Mouse (Mus musculus): ENCODE measurements around the gene Smu1. TPM values are rescaled to one million over a fixed set of nuclear protein-coding genes. Genes with fewer than 3 reads are reported as not detected.

The Smu1 gene
- total RNA-seq, 2 experiments from 2014 or later, result 28.1 to 31.6 TPM

Small RNAs within 50 kb of the gene (microRNA-seq; reads per million reads assigned to microRNA genes)
- gene Mir207, result 0.27 to 0.48 reads per million in 2 experiments

Other genes with a start within 250 kb of the Smu1 start
- gene Aptx, start 54.7 kb downstream of the Smu1 start, total RNA-seq (2021), result 10 to 100 TPM; 14.4 to 15.3 TPM
- 100 to 1,000 TPM in 1 of 2 experiments, 10 to 100 TPM in 1; 79.5 to 110 TPM for gene Dnaja1, start 35.8 kb downstream of the Smu1 start, total RNA-seq (2021)
- gene B4galt1, start 96.1 kb upstream of the Smu1 start, total RNA-seq (2021), result 10 to 100 TPM; 65.7 to 70.3 TPM
- gene Spink4, start 162.1 kb upstream of the Smu1 start, total RNA-seq (2021), result under 1 TPM in 1 of 2 experiments, not detected in 1; 0.90 TPM
- gene Bag1, start 190.4 kb upstream of the Smu1 start, total RNA-seq (2021), result 100 to 1,000 TPM; 193 to 198 TPM
- gene Chmp5, start 190.5 kb upstream of the Smu1 start, total RNA-seq (2021), result 10 to 100 TPM; 32.9 to 37.3 TPM
- gene Nfx1, start 213.0 kb upstream of the Smu1 start, total RNA-seq (2021), result 10 to 100 TPM; 24.7 to 25.4 TPM